Mouse (Mus musculus) adrenal gland, adult 18-20 months (tissue): ENCODE measurements around the gene Adra1d. TPM values are rescaled to one million over a fixed set of nuclear protein-coding genes. Genes with fewer than 3 reads are reported as not detected.

Experiments
- DNase-seq, 2 experiments: peaks; one replicate each; pipeline ENCODE4 v3.0.0; 2021 to 2022; ENCODE audit warnings: low spot score in 2 of 2
- long read RNA-seq, 2 experiments: library from polyadenylated mRNA; stranded (forward); transcript quantifications; one replicate each; pipeline ENCODE4 v2.0.0; 2021
- total RNA-seq, 2 experiments: library from RNA; stranded (reverse); gene quantifications; 1 replicate in 1 of 2; 2 replicates in 1 of 2; pipeline ENCODE4 v1.2.3; 2021

The Adra1d gene
- 10 to 100 TPM; 37.0 to 44.1 TPM for total RNA-seq
- long read RNA-seq, experiment 1, transcript Adra1d-201 (2 exons, 1,899 nt): major isoform, 36 of 40 reads
- long read RNA-seq, experiment 1, partial matches to known transcripts: 0 of 40 reads
- long read RNA-seq, experiment 1, other reads (novel, unspliced or antisense): 4 of 40 reads
- long read RNA-seq, experiment 2, transcript Adra1d-201 (2 exons, 1,899 nt): major isoform, 30 of 35 reads
- long read RNA-seq, experiment 2, partial matches to known transcripts: 2 of 35 reads
- long read RNA-seq, experiment 2, other reads (novel, unspliced or antisense): 3 of 35 reads

GRCm38 (mm10) chr2:131561891-131562585 lies at the start of gene Adra1d:
TSS of gene Adra1d (minus strand) at chr2:131562283.
- DNase-seq: peak; percentile 66 to 68

- DNase-seq: no peak
These were observed 39.8 kb upstream of the Adra1d start for GRCm38 (mm10) chr2:131601881-131602280.

- no peak for DNase-seq
These were observed 32.8 kb upstream of the Adra1d start for GRCm38 (mm10) chr2:131594871-131595270.

- no peak for DNase-seq
These were observed 25.4 kb upstream of the Adra1d start for GRCm38 (mm10) chr2:131587521-131587920.

GRCm38 (mm10) chr2:131581506-131581905 lies 19.4 kb upstream of the Adra1d start:
- no peak for DNase-seq

GRCm38 (mm10) chr2:131562586-131563122 lies 571 bp upstream of the Adra1d start:
- DNase-seq: peak; percentile 69 to 73

GRCm38 (mm10) chr2:131561344-131561870 lies 676 bp downstream of the Adra1d start:
- DNase-seq: peak in 1 of 2 experiments; percentile 30

- no peak for DNase-seq
These were observed 1.7 kb downstream of the Adra1d start for GRCm38 (mm10) chr2:131560205-131560919.

GRCm38 (mm10) chr2:131557896-131558295 lies 4.2 kb downstream of the Adra1d start:
- no peak for DNase-seq

- DNase-seq: peak in 1 of 2 experiments; percentile 25
These were observed 9.2 kb downstream of the Adra1d start for GRCm38 (mm10) chr2:131552736-131553400.

GRCm38 (mm10) chr2:131551701-131552620 lies 10.1 kb downstream of the Adra1d start:
- peak in 1 of 2 experiments; percentile 22 for DNase-seq

- DNase-seq: peak; percentile 51 to 73
These were observed 11.2 kb downstream of the Adra1d start for GRCm38 (mm10) chr2:131550906-131551305.

GRCm38 (mm10) chr2:131550474-131550873 lies 11.6 kb downstream of the Adra1d start:
- peak in 1 of 2 experiments; percentile 18 for DNase-seq

- no peak for DNase-seq
These were observed 13.0 kb downstream of the Adra1d start for GRCm38 (mm10) chr2:131549090-131549489.

GRCm38 (mm10) chr2:131548330-131548729 lies 13.8 kb downstream of the Adra1d start:
- no peak for DNase-seq

GRCm38 (mm10) chr2:131546745-131547408 lies 15.2 kb downstream of the Adra1d start:
- no peak for DNase-seq

- peak in 1 of 2 experiments; percentile 37 for DNase-seq
These were observed 15.8 kb downstream of the Adra1d start for GRCm38 (mm10) chr2:131546308-131546700.

- peak; percentile 61 to 67 for DNase-seq
These were observed 16.4 kb downstream of the Adra1d start for GRCm38 (mm10) chr2:131545386-131546307.
